Mouse (Mus musculus): ENCODE data around the gene Carmil1. TPM values are rescaled to one million over a fixed set of nuclear protein-coding genes. Genes with fewer than 3 reads are reported as not detected.
A peak's percentile ranks its signal among the peaks of the same experiment; 100 is the strongest.

The Carmil1 gene
- polyA plus RNA-seq, 1 experiment from 2014 or later, result 30.0 TPM

DNA sequence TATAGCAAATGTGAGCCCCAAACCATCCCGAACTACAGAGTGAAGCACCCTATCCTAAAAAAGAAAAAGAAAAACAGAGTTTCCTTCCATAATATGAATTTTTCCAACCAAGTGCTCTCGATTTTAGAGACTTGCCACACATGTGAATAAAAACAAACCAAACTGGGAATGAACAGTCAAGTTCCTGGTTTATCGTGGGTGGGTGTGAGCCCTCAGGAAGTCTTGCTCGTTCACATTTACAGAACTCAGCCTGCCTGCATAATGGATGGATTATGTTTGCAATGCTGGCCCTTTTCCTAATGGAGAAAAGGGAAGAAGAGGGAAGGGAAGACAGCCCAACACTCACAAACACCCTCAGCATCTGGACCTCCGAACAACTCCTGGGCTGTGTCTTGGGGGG is 32.7 kb downstream of the Carmil1 start:
- ATAC-seq (replicated peaks; ENCODE audit: low FRiP score), result no peak
- 86% methylated on average over 5 of the region's 5 CpGs for WGBS
- no peak overlapping the region for H3K4me3 ChIP-seq (ENCODE audit: low read depth, low read length)

GRCm38 (mm10) chr13:24247441-24247840 is 33.2 kb downstream of the Carmil1 start:
- DNase-seq (ENCODE audit: low spot score), result no peak
- Histone ChIP-seq H3K9ac (ENCODE audit: low read length) (no peak overlapping the region), H3K36me3 (ENCODE audit: control insufficient read depth, insufficient read depth, low read length) (no peaks in the 10 kb centered on the region), H3K9me3 (ENCODE audit: control insufficient read depth, low read length) (no peaks in the 10 kb centered on the region), H3K4me1 (replicated peaks; ENCODE audit: control insufficient read depth, insufficient read depth, low read length) (peaks cover 2% of the 10 kb centered on the region; the same call in 1 of the 2 replicates), H3K27ac (ENCODE audit: low read depth, low read length) (no peak overlapping the region), H3K4me2 (ENCODE audit: low read depth, low read length, severe bottlenecking) (no peak overlapping the region), H3K4me3 (ENCODE audit: low read depth, low read length) (no peak overlapping the region), H3K27me3 (ENCODE audit: control insufficient read depth, insufficient read depth, low read length) (no peaks in the 10 kb centered on the region)
- ATAC-seq (replicated peaks; ENCODE audit: low FRiP score), result no peak
- WGBS, result 84% methylated on average over 3 of the region's 3 CpGs

More for the DNA sequence above, 32.7 kb downstream of the Carmil1 start:
- Histone ChIP-seq H3K9me3 (ENCODE audit: control insufficient read depth, low read length) (no peaks in the 10 kb centered on the region), H3K27me3 (ENCODE audit: control insufficient read depth, insufficient read depth, low read length) (no peaks in the 10 kb centered on the region), H3K27ac (ENCODE audit: low read depth, low read length) (no peak overlapping the region), H3K4me1 (replicated peaks; ENCODE audit: control insufficient read depth, insufficient read depth, low read length) (peaks cover 2% of the 10 kb centered on the region; the same call in 1 of the 2 replicates), H3K36me3 (ENCODE audit: control insufficient read depth, insufficient read depth, low read length) (no peaks in the 10 kb centered on the region), H3K9ac (ENCODE audit: low read length) (no peak overlapping the region), H3K4me2 (ENCODE audit: low read depth, low read length, severe bottlenecking) (no peak overlapping the region)
- DNase-seq (ENCODE audit: low spot score), result no peak

DNA sequence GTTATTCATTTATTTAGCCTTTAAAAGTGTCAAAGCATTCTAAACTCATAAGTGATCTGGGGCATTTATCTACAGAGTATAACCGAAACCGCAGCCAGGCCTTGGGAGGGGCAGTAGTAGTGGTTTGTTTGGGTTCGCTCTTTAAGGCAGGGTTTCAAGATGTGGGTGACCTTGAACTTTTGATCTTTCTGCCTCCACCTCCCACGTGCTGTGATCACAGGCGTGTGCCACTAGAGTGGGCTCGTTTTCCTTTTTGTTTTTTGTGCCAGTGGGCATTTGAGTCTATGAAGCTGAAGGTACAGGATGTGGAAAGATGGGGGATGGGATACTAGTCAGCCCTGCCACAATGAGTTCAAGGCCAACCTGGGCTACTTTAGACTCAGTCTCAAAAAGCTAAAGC is 34.3 kb downstream of the Carmil1 start:
- Histone ChIP-seq H3K27me3 (ENCODE audit: control insufficient read depth, insufficient read depth, low read length) (no peaks in the 10 kb centered on the region), H3K9ac (ENCODE audit: low read length) (no peak overlapping the region), H3K4me3 (ENCODE audit: low read depth, low read length) (no peak overlapping the region), H3K4me1 (replicated peaks; ENCODE audit: control insufficient read depth, insufficient read depth, low read length) (peaks cover 5% of the 10 kb centered on the region), H3K36me3 (ENCODE audit: control insufficient read depth, insufficient read depth, low read length) (no peaks in the 10 kb centered on the region), H3K9me3 (ENCODE audit: control insufficient read depth, low read length) (no peaks in the 10 kb centered on the region), H3K4me2 (ENCODE audit: low read depth, low read length, severe bottlenecking) (no peak overlapping the region), H3K27ac (ENCODE audit: low read depth, low read length) (no peak overlapping the region)
- ATAC-seq (replicated peaks; ENCODE audit: low FRiP score), result no peak
- no peak for DNase-seq (ENCODE audit: low spot score)
- 89% methylated on average over 6 of the region's 6 CpGs for WGBS

DNA sequence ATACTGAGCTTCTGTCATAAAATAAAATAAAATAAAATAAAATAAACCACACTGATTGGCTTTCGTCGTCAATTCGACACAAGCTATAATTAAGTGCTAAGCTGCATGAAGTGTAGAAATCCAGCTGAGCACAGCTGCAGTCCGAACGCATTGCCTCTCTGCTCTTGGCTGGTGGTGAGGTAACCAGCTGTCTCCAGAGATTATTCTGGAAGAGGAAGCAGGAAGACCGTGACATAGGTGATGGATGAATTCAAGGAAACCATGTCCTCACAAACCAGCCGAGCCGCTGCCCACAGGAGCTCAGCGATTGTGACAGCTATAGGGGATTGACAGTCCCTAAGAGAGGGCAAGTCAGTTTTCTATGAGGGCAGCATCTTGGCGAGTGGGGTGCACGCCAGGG is 36.0 kb downstream of the Carmil1 start:
- Histone ChIP-seq H3K9me3 (ENCODE audit: control insufficient read depth, low read length) (no peaks in the 10 kb centered on the region), H3K36me3 (ENCODE audit: control insufficient read depth, insufficient read depth, low read length) (no peaks in the 10 kb centered on the region), H3K9ac (ENCODE audit: low read length) (no peak overlapping the region), H3K4me2 (ENCODE audit: low read depth, low read length, severe bottlenecking) (no peak overlapping the region), H3K27ac (ENCODE audit: low read depth, low read length) (no peak overlapping the region), H3K4me1 (replicated peaks; ENCODE audit: control insufficient read depth, insufficient read depth, low read length) (peaks cover 5% of the 10 kb centered on the region), H3K4me3 (ENCODE audit: low read depth, low read length) (no peak overlapping the region), H3K27me3 (ENCODE audit: control insufficient read depth, insufficient read depth, low read length) (no peaks in the 10 kb centered on the region)
- ATAC-seq (replicated peaks; ENCODE audit: low FRiP score) (no peak), DNase-seq (ENCODE audit: low spot score) (no peak)
- 78% methylated on average over 11 of the region's 11 CpGs for WGBS

GRCm38 (mm10) chr13:24243964-24244363 is 36.6 kb downstream of the Carmil1 start:
- ATAC-seq (replicated peaks; ENCODE audit: low FRiP score) (no peak), DNase-seq (ENCODE audit: low spot score) (no peak)
- Histone ChIP-seq H3K4me3 (ENCODE audit: low read depth, low read length) (no peak overlapping the region), H3K27ac (ENCODE audit: low read depth, low read length) (no peak overlapping the region), H3K4me2 (ENCODE audit: low read depth, low read length, severe bottlenecking) (no peak overlapping the region), H3K9ac (ENCODE audit: low read length) (no peak overlapping the region), H3K36me3 (ENCODE audit: control insufficient read depth, insufficient read depth, low read length) (no peaks in the 10 kb centered on the region), H3K9me3 (ENCODE audit: control insufficient read depth, low read length) (no peaks in the 10 kb centered on the region), H3K4me1 (replicated peaks; ENCODE audit: control insufficient read depth, insufficient read depth, low read length) (peaks cover 5% of the 10 kb centered on the region), H3K27me3 (ENCODE audit: control insufficient read depth, insufficient read depth, low read length) (no peaks in the 10 kb centered on the region)
- WGBS, result 82% methylated on average over 4 of the region's 4 CpGs

DNA sequence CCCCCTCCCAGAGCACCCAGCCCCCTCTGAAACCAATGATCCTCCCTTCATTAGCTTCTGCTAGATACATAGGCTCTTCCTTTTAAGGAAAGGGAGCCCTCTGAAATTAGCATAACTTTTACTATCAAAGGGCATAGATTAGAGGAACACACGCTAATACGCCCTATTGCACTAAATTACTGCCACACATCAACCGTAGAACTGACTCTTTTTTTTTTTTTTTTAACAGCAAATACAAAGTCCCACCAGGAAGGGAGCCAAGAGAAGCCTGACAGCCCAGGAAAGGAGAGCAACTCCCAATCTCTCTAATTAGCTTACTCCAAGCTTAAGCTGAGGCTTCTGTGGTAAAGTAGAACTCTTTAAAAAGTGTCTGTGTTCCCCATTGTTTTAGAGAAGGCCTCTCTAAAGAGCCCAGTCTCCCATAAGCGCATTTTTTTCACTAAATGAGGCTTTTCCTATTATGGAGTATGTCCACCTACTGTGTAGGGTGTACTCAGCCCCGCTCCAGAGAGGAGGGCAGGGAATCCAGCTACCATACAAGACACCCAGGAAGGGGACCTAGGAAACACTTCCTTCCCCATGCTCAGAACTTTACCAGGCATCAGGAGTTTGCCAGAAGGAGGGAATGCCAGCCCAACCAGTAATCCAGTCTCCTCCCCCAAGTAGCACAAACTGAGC is 38.0 kb downstream of the Carmil1 start:
- Histone ChIP-seq H3K9ac (ENCODE audit: low read length) (no peak overlapping the region), H3K4me2 (ENCODE audit: low read depth, low read length, severe bottlenecking) (no peak overlapping the region), H3K36me3 (ENCODE audit: control insufficient read depth, insufficient read depth, low read length) (no peaks in the 10 kb centered on the region), H3K4me3 (ENCODE audit: low read depth, low read length) (no peak overlapping the region), H3K27me3 (ENCODE audit: control insufficient read depth, insufficient read depth, low read length) (no peaks in the 10 kb centered on the region), H3K4me1 (replicated peaks; ENCODE audit: control insufficient read depth, insufficient read depth, low read length) (peaks cover 5% of the 10 kb centered on the region), H3K27ac (ENCODE audit: low read depth, low read length) (no peak overlapping the region), H3K9me3 (ENCODE audit: control insufficient read depth, low read length) (no peaks in the 10 kb centered on the region)
- WGBS, result 13% methylated on average over 5 of the region's 5 CpGs
- no peak for DNase-seq (ENCODE audit: low spot score)
- ATAC-seq (replicated peaks; ENCODE audit: low FRiP score), result peak; percentile 64

DNA sequence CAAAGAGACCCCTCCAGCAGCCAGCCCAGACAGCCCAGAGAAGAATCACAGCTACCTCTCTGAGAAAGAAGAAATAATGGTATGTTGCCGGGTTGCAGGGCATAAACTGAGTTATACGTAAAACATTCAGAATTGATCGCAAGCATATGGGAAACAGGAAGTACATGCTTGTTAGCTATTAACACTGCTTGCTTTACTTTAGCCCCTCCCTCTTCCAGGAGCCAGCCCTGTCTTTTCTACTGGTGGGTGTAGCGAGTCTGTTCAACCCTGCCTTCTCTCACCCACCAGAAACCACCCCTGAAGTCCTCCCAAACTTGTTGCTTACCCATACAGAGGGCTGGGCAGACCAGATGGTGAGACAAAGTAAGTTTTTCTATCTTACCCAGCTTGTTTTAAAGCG is 39.4 kb downstream of the Carmil1 start:
- no peaks in the 10 kb centered on the region for H3K36me3 ChIP-seq (ENCODE audit: control insufficient read depth, insufficient read depth, low read length)

DNA sequence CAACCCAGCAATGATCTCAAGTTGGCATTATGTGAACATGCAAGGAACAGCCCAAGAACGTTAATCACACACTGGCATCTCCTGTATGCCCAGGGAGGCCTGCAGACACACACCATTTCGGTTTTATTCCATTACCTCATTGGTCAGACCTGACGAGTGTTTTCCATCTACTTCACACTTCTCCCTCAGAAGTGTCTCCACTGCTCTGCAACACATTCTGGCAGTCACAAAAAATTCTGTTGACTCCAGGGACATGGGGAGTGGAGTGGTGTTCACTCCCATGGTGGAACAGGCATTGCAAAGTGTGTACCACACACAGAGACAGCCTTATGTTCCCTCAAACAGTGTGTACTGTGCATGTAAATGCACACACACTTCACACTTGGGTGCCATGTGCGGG is 40.2 kb downstream of the Carmil1 start:
- H3K9me3 ChIP-seq (ENCODE audit: control insufficient read depth, low read length), result no peaks in the 10 kb centered on the region
- ATAC-seq (replicated peaks; ENCODE audit: low FRiP score) (no peak), DNase-seq (ENCODE audit: low spot score) (no peak)

More for the DNA sequence above, 39.4 kb downstream of the Carmil1 start:
- WGBS, result 83% methylated on average over 5 of the region's 5 CpGs
- H3K4me2 ChIP-seq (ENCODE audit: low read depth, low read length, severe bottlenecking), result no peak overlapping the region
- no peak overlapping the region for H3K27ac ChIP-seq (ENCODE audit: low read depth, low read length)
- peaks cover 5% of the 10 kb centered on the region for H3K4me1 ChIP-seq (replicated peaks; ENCODE audit: control insufficient read depth, insufficient read depth, low read length)
- H3K4me3 ChIP-seq (ENCODE audit: low read depth, low read length), result no peak overlapping the region
- no peak for DNase-seq (ENCODE audit: low spot score)
- no peaks in the 10 kb centered on the region for H3K9me3 ChIP-seq (ENCODE audit: control insufficient read depth, low read length)
- no peak; the same call in 1 of the 2 replicates for ATAC-seq (replicated peaks; ENCODE audit: low FRiP score)
- H3K27me3 ChIP-seq (ENCODE audit: control insufficient read depth, insufficient read depth, low read length), result no peaks in the 10 kb centered on the region
- no peak overlapping the region for H3K9ac ChIP-seq (ENCODE audit: low read length)

GRCm38 (mm10) chr13:24238456-24239120 is 42.0 kb downstream of the Carmil1 start:
- Histone ChIP-seq H3K27ac (ENCODE audit: low read depth, low read length) (no peak overlapping the region), H3K4me3 (ENCODE audit: low read depth, low read length) (no peak overlapping the region), H3K9ac (ENCODE audit: low read length) (no peak overlapping the region), H3K4me1 (replicated peaks; ENCODE audit: control insufficient read depth, insufficient read depth, low read length) (peaks cover 5% of the 10 kb centered on the region), H3K36me3 (ENCODE audit: control insufficient read depth, insufficient read depth, low read length) (no peaks in the 10 kb centered on the region), H3K4me2 (ENCODE audit: low read depth, low read length, severe bottlenecking) (no peak overlapping the region), H3K9me3 (ENCODE audit: control insufficient read depth, low read length) (no peaks in the 10 kb centered on the region), H3K27me3 (ENCODE audit: control insufficient read depth, insufficient read depth, low read length) (no peaks in the 10 kb centered on the region)
- no peak for ATAC-seq (replicated peaks; ENCODE audit: low FRiP score)
- no peak for DNase-seq (ENCODE audit: low spot score)
- WGBS, result 90% methylated on average over 3 of the region's 3 CpGs

More for the DNA sequence above, 40.2 kb downstream of the Carmil1 start:
- Histone ChIP-seq H3K36me3 (ENCODE audit: control insufficient read depth, insufficient read depth, low read length) (no peaks in the 10 kb centered on the region), H3K27ac (ENCODE audit: low read depth, low read length) (no peak overlapping the region), H3K27me3 (ENCODE audit: control insufficient read depth, insufficient read depth, low read length) (no peaks in the 10 kb centered on the region), H3K4me1 (replicated peaks; ENCODE audit: control insufficient read depth, insufficient read depth, low read length) (peaks cover 5% of the 10 kb centered on the region), H3K4me2 (ENCODE audit: low read depth, low read length, severe bottlenecking) (no peak overlapping the region), H3K4me3 (ENCODE audit: low read depth, low read length) (no peak overlapping the region), H3K9ac (ENCODE audit: low read length) (no peak overlapping the region)
- 87% methylated on average over 4 of the region's 4 CpGs for WGBS

All from forebrain, embryonic 11.5 days (tissue).